Mouse (Mus musculus) cerebellum, adult 2 months (tissue): ENCODE measurements at regions not wholly inside any gene's neighbourhood (a gene's known extent, or its start where the extent isn't known, plus 50 kb on each side); places are given as distances from the start of the nearest gene placed in this dataset.

Source experiments
- DNase-seq, 2 experiments: peaks; one replicate each; pipeline ENCODE4 v3.0.0; 2021
- H3K27ac ChIP-seq: fragments of 200-500 bp; 2 replicates; pipeline ENCODE4 v1.5.1; 2012; ENCODE audit warnings: low read length, control low read depth, inconsistent platforms; ENCODE audit not compliant: insufficient read depth
- H3K27me3 ChIP-seq: fragments of 200-500 bp; 2 replicates; pipeline ENCODE4 v1.6.1; 2012; ENCODE audit warnings: inconsistent platforms, mild to moderate bottlenecking, low read length, moderate library complexity; ENCODE audit not compliant: control insufficient read depth, insufficient read depth
- H3K4me1 ChIP-seq: fragments of 200-500 bp; 2 replicates; pipeline ENCODE4 v1.6.1; 2011; ENCODE audit warnings: low read length; ENCODE audit not compliant: control insufficient read depth, insufficient read depth
- H3K4me3 ChIP-seq: fragments of 200-500 bp; replicated peaks from 2 replicates; pipeline ENCODE3; 2011; ENCODE audit warnings: mild to moderate bottlenecking, low read depth, low read length, control low read depth; ENCODE audit not compliant: insufficient read depth
- CTCF ChIP-seq: fragments of 200-500 bp; IDR thresholded peaks from 2 replicates; pipeline ENCODE4 v1.5.1; 2011; ENCODE audit warnings: low read depth, mild to moderate bottlenecking, control low read depth, low read length, moderate library complexity, borderline replicate concordance; ENCODE audit not compliant: insufficient read depth
- POLR2A ChIP-seq: fragments of 200-500 bp; IDR thresholded peaks from 2 replicates; pipeline ENCODE4 v1.6.1; 2011; ENCODE audit warnings: low read length, control low read depth, borderline replicate concordance; ENCODE audit not compliant: insufficient read depth
- WGBS: fragments of 180-500 bp; shearing (Covaris S2); methylation state at CpG from one replicate; pipeline ENCODE4 v1.1.7; 2018; 5-methylcytosine and 5-hydroxymethylcytosine counted together

- Histone ChIP-seq H3K4me1 (no peaks in the 10 kb centered on the region), H3K27ac (no peak overlapping the region), H3K27me3 (no peaks in the 10 kb centered on the region), H3K4me3 (no peak overlapping the region)
- TF ChIP-seq CTCF: no peak
- no peak for TF ChIP-seq POLR2A
- DNase-seq: no peak
- WGBS: 73% methylated on average over 6 of the region's 6 CpGs
Observed at GRCm38 (mm10) chr11:63234481-63234880, 105.7 kb downstream of the Pmp22 start.

GRCm38 (mm10) chr11:63238655-63239054 lies 109.9 kb downstream of the Pmp22 start:
- Histone ChIP-seq H3K4me3 (no peak overlapping the region), H3K27me3 (no peaks in the 10 kb centered on the region; the same call in 1 of the 2 replicates), H3K4me1 (no peaks in the 10 kb centered on the region), H3K27ac (no peak overlapping the region)
- 80% methylated on average over 4 of the region's 4 CpGs for WGBS
- no peak for TF ChIP-seq POLR2A
- TF ChIP-seq CTCF: no peak
- no peak for DNase-seq

GRCm38 (mm10) chr11:63243906-63244416 lies 115.2 kb downstream of the Pmp22 start:
- H3K27me3 ChIP-seq: no peaks in the 10 kb centered on the region; the same call in 1 of the 2 replicates
- TF ChIP-seq CTCF: no peak
- TF ChIP-seq POLR2A: no peak
- H3K4me1 ChIP-seq: no peaks in the 10 kb centered on the region
- H3K27ac ChIP-seq: no peak overlapping the region
- H3K4me3 ChIP-seq: no peak overlapping the region
- 56% methylated on average over 9 of the region's 9 CpGs for WGBS
- DNase-seq: no peak

GRCm38 (mm10) chr11:63245041-63245440 lies 116.3 kb downstream of the Pmp22 start:
- 72% methylated on average over 6 of the region's 6 CpGs for WGBS

GRCm38 (mm10) chr11:63246052-63246661 lies 117.4 kb downstream of the Pmp22 start:
- Histone ChIP-seq H3K4me1 (no peaks in the 10 kb centered on the region), H3K4me3 (no peak overlapping the region), H3K27me3 (no peaks in the 10 kb centered on the region; the same call in 1 of the 2 replicates), H3K27ac (no peak overlapping the region)
- TF ChIP-seq CTCF (no peak), POLR2A (no peak)
- no peak for DNase-seq
- WGBS: 41% methylated on average over 9 of the region's 9 CpGs

More at GRCm38 (mm10) chr11:63245041-63245440, 116.3 kb downstream of the Pmp22 start:
- no peak overlapping the region for H3K27ac ChIP-seq
- no peak overlapping the region for H3K4me3 ChIP-seq
- no peaks in the 10 kb centered on the region for H3K4me1 ChIP-seq
- TF ChIP-seq CTCF: no peak
- TF ChIP-seq POLR2A: no peak
- no peak for DNase-seq
- H3K27me3 ChIP-seq: no peaks in the 10 kb centered on the region; the same call in 1 of the 2 replicates

- no peak overlapping the region for H3K4me3 ChIP-seq
- no peak overlapping the region for H3K27ac ChIP-seq
- no peak for DNase-seq
- TF ChIP-seq POLR2A (no peak), CTCF (no peak)
- WGBS: 80% methylated on average over 8 of the region's 8 CpGs
- no peaks in the 10 kb centered on the region for H3K27me3 ChIP-seq
- H3K4me1 ChIP-seq: no peaks in the 10 kb centered on the region
Observed at GRCm38 (mm10) chr11:63252012-63252856, 123.5 kb downstream of the Pmp22 start.

GRCm38 (mm10) chr11:63252968-63253602 lies 124.3 kb downstream of the Pmp22 start:
- H3K27me3 ChIP-seq: no peaks in the 10 kb centered on the region
- 30% methylated on average over 5 of the region's 5 CpGs for WGBS
- H3K4me1 ChIP-seq: no peaks in the 10 kb centered on the region
- H3K27ac ChIP-seq: no peak overlapping the region
- no peak for TF ChIP-seq POLR2A
- no peak for TF ChIP-seq CTCF
- H3K4me3 ChIP-seq: no peak overlapping the region
- no peak for DNase-seq
